Mouse (Mus musculus) small intestine, adult 2 months (tissue): ENCODE data around the gene Traf3ip1.

ENCODE experiments used
- CTCF ChIP-seq: fragments of 200-500 bp; IDR thresholded peaks from 2 replicates; pipeline ENCODE4 v1.5.1; 2012; ENCODE audit warnings: low read depth, mild to moderate bottlenecking, control low read depth, inconsistent platforms, low read length, moderate library complexity, mixed read lengths; ENCODE audit not compliant: insufficient replicate concordance, insufficient read length; ENCODE audit errors: extremely low read depth
- POLR2A ChIP-seq: fragments of 200-500 bp; IDR thresholded peaks from 2 replicates; pipeline ENCODE4 v1.6.1; 2012; ENCODE audit warnings: low read depth, mild to moderate bottlenecking, control low read depth, inconsistent platforms, low read length, moderate library complexity

GRCm38 (mm10) chr1:91451547-91452084 is 42.8 kb upstream of the Traf3ip1 start:
- TF ChIP-seq POLR2A = no peak
- no peak for TF ChIP-seq CTCF
